Mouse (Mus musculus): Measurements from ENCODE around the gene Hpcal1. TPM values are rescaled to one million over a fixed set of nuclear protein-coding genes. Genes with fewer than 3 reads are reported as not detected.

The Hpcal1 gene
- polyA plus RNA-seq, 1 experiment: 544 TPM

GRCm38 (mm10) chr12:17747191-17748154 lies 56.8 kb downstream of the Hpcal1 start:
- Histone ChIP-seq H3K27me3 (ENCODE audit: control insufficient read depth, insufficient read depth, low read length) (no peaks in the 10 kb centered on the region), H3K4me3 (replicated peaks; ENCODE audit: insufficient read depth, low read depth, low read length) (no peak overlapping the region), H3K27ac (ENCODE audit: insufficient read depth, low read length) (peak overlapping the region; percentile 41; the same call in 1 of the 2 replicates), H3K4me1 (ENCODE audit: control insufficient read depth, insufficient read depth, low read length) (peaks cover 62% of the 10 kb centered on the region)
- DNase-seq: peak in 1 of 2 experiments; percentile 26
- WGBS: 48% methylated on average over 10 of the region's 10 CpGs
- no peak for TF ChIP-seq POLR2A (IDR thresholded peaks at IDR 0.05; ENCODE audit: borderline replicate concordance, insufficient read depth, low read length)
- no peak for TF ChIP-seq CTCF (IDR thresholded peaks at IDR 0.05; ENCODE audit: borderline replicate concordance, insufficient read depth, low read depth, low read length)

DNA sequence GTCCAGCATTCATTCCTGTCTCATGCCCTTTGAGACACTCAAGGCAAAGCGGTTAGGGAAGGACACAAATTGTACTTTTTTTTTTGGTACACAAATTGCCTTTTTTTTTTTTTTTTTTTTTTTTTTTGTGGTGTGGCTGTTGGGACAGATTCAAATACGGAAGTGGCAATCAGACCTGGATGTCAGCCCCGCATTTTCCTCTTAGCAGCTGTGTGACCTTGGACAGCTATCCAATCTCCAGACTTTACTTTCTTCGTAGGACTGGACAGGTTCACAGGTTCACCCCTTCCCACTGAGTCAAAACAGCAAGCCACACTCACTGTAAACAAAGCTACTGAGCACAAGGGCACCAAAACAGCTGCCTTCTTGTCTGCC lies 57.5 kb downstream of the Hpcal1 start:
- no peaks in the 10 kb centered on the region for H3K27me3 ChIP-seq (ENCODE audit: control insufficient read depth, insufficient read depth, low read length)
- no peak for TF ChIP-seq CTCF (IDR thresholded peaks at IDR 0.05; ENCODE audit: borderline replicate concordance, insufficient read depth, low read depth, low read length)
- TF ChIP-seq POLR2A (IDR thresholded peaks at IDR 0.05; ENCODE audit: borderline replicate concordance, insufficient read depth, low read length): no peak
- peaks cover 63% of the 10 kb centered on the region for H3K4me1 ChIP-seq (ENCODE audit: control insufficient read depth, insufficient read depth, low read length)
- WGBS: 73% methylated on average over 4 of the region's 4 CpGs
- no peak for DNase-seq
- H3K27ac ChIP-seq (ENCODE audit: insufficient read depth, low read length): no peak overlapping the region
- H3K4me3 ChIP-seq (replicated peaks; ENCODE audit: insufficient read depth, low read depth, low read length): no peak overlapping the region

DNA sequence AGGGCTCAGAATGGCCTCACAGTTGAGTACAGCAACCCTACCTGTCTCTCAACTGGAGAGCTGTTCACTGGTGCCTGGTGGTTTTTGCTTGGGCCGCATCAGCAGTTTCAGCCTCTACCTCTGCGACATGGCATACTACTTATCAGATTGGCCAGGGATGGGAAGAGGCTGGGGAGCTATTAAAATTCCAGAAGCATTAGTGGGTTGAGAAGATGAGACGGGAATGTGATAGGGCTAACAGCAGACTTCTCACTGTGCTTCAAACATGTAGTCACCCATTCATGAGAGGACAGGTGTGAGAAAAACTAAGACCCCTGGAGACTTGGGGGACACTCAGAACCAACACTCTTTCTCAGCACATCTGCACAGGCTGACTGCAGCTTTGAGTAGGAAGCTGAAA lies 59.1 kb downstream of the Hpcal1 start:
- no peak for DNase-seq
- Histone ChIP-seq H3K4me1 (ENCODE audit: control insufficient read depth, insufficient read depth, low read length) (peaks cover 62% of the 10 kb centered on the region), H3K27ac (ENCODE audit: insufficient read depth, low read length) (no peak overlapping the region), H3K27me3 (ENCODE audit: control insufficient read depth, insufficient read depth, low read length) (no peaks in the 10 kb centered on the region), H3K4me3 (replicated peaks; ENCODE audit: insufficient read depth, low read depth, low read length) (no peak overlapping the region)
- TF ChIP-seq POLR2A (IDR thresholded peaks at IDR 0.05; ENCODE audit: borderline replicate concordance, insufficient read depth, low read length): no peak
- TF ChIP-seq CTCF (IDR thresholded peaks at IDR 0.05; ENCODE audit: borderline replicate concordance, insufficient read depth, low read depth, low read length): no peak
- 91% methylated on average over 3 of the region's 3 CpGs for WGBS

DNA sequence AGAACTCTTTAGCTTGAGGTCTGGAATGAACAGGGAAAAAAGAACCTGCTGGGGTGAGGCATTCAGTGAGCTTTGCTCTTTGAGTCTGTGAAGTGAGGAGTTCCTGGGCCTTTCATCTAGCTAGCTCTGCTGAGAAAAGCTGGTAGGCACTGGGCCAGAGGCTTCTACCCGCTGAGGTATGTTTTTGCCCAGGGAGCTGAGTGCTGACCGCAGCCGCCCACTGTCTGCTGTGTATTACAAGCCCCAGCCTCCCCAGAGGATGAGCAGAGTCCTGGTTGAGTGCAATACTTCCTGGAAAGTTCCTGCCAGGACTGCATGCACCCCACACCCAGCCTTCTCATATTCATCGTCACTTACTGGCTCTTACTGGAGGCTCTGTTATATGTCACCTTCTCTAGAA lies 59.8 kb downstream of the Hpcal1 start:
- Histone ChIP-seq H3K27ac (ENCODE audit: insufficient read depth, low read length) (no peak overlapping the region), H3K4me3 (replicated peaks; ENCODE audit: insufficient read depth, low read depth, low read length) (no peak overlapping the region), H3K4me1 (ENCODE audit: control insufficient read depth, insufficient read depth, low read length) (peaks cover 55% of the 10 kb centered on the region), H3K27me3 (ENCODE audit: control insufficient read depth, insufficient read depth, low read length) (no peaks in the 10 kb centered on the region)
- peak in 1 of 2 experiments; percentile 42 for DNase-seq
- TF ChIP-seq POLR2A (IDR thresholded peaks at IDR 0.05; ENCODE audit: borderline replicate concordance, insufficient read depth, low read length) (no peak), CTCF (IDR thresholded peaks at IDR 0.05; ENCODE audit: borderline replicate concordance, insufficient read depth, low read depth, low read length) (no peak)
- WGBS: 23% methylated on average over 4 of the region's 4 CpGs

DNA sequence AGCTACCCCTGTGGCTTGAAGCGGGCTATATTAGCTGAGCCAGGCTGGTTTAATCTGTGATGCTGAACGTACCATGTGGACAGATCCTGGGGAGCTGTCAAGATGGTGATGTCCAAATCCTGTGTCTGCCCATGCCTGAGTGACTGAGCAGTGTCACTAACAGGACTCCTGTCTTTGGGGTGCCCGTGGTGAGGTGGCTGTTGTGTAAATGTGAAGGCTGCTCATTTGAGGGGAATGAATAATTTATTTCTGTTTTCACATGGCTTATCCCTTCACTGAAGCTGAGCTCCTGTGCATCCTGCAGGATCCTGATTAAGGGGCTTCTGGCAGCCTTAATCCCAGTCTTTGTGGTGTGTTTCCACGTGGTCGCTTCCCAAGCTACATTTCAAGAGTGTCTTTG lies 62.2 kb downstream of the Hpcal1 start:
- Histone ChIP-seq H3K4me1 (ENCODE audit: control insufficient read depth, insufficient read depth, low read length) (peaks cover 35% of the 10 kb centered on the region), H3K4me3 (replicated peaks; ENCODE audit: insufficient read depth, low read depth, low read length) (no peak overlapping the region), H3K27me3 (ENCODE audit: control insufficient read depth, insufficient read depth, low read length) (no peaks in the 10 kb centered on the region), H3K27ac (ENCODE audit: insufficient read depth, low read length) (no peak overlapping the region)
- TF ChIP-seq POLR2A (IDR thresholded peaks at IDR 0.05; ENCODE audit: borderline replicate concordance, insufficient read depth, low read length) (no peak), CTCF (IDR thresholded peaks at IDR 0.05; ENCODE audit: borderline replicate concordance, insufficient read depth, low read depth, low read length) (no peak)
- WGBS: 24% methylated on average over 5 of the region's 5 CpGs
- peak; percentile 34 to 47 for DNase-seq

- no peaks in the 10 kb centered on the region for H3K27me3 ChIP-seq (ENCODE audit: control insufficient read depth, insufficient read depth, low read length)
- no peak overlapping the region for H3K27ac ChIP-seq (ENCODE audit: insufficient read depth, low read length)
- H3K4me3 ChIP-seq (replicated peaks; ENCODE audit: insufficient read depth, low read depth, low read length): no peak overlapping the region
- TF ChIP-seq POLR2A (IDR thresholded peaks at IDR 0.05; ENCODE audit: borderline replicate concordance, insufficient read depth, low read length): no peak
- no peak for TF ChIP-seq CTCF (IDR thresholded peaks at IDR 0.05; ENCODE audit: borderline replicate concordance, insufficient read depth, low read depth, low read length)
- WGBS: 41% methylated on average over 1 of the region's 1 CpGs
- DNase-seq: peak in 1 of 2 experiments; percentile 62
- H3K4me1 ChIP-seq (ENCODE audit: control insufficient read depth, insufficient read depth, low read length): peaks cover 35% of the 10 kb centered on the region
Measured at GRCm38 (mm10) chr12:17754771-17755170, 64.1 kb downstream of the Hpcal1 start.

GRCm38 (mm10) chr12:17756891-17757290 lies 66.2 kb downstream of the Hpcal1 start:
- no peaks in the 10 kb centered on the region for H3K27me3 ChIP-seq (ENCODE audit: control insufficient read depth, insufficient read depth, low read length)
- no peak overlapping the region for H3K4me3 ChIP-seq (replicated peaks; ENCODE audit: insufficient read depth, low read depth, low read length)
- no peak for DNase-seq
- no peak overlapping the region for H3K27ac ChIP-seq (ENCODE audit: insufficient read depth, low read length)
- WGBS: 84% methylated on average over 4 of the region's 4 CpGs
- no peak for TF ChIP-seq CTCF (IDR thresholded peaks at IDR 0.05; ENCODE audit: borderline replicate concordance, insufficient read depth, low read depth, low read length)
- no peak for TF ChIP-seq POLR2A (IDR thresholded peaks at IDR 0.05; ENCODE audit: borderline replicate concordance, insufficient read depth, low read length)
- H3K4me1 ChIP-seq (ENCODE audit: control insufficient read depth, insufficient read depth, low read length): peaks cover 23% of the 10 kb centered on the region

Measured in cerebellum, adult 2 months (tissue).